Mouse (Mus musculus): ENCODE measurements around the gene Ppat.
"Not testable (repeated sequence)": the region's sequence is repeated elsewhere in the genome, so short reads cannot be mapped to it uniquely, and the experiment has no call there.

Ppat gene

GRCm38 (mm10) chr5:76951106-76952027, at the start of gene Ppat, which contains the start of gene Paics:
Gene Ppat (minus strand): TSS chr5:76951578.
Gene Paics (plus strand): TSS chr5:76951307.
- DNase-seq = peak; percentile 98 to 99

GRCm38 (mm10) chr5:76998416-76998815, 47.0 kb upstream of the Ppat start:
- DNase-seq = no peak

- DNase-seq = no peak
These were observed 41.9 kb upstream of the Ppat start for GRCm38 (mm10) chr5:76993174-76993814.

DNA sequence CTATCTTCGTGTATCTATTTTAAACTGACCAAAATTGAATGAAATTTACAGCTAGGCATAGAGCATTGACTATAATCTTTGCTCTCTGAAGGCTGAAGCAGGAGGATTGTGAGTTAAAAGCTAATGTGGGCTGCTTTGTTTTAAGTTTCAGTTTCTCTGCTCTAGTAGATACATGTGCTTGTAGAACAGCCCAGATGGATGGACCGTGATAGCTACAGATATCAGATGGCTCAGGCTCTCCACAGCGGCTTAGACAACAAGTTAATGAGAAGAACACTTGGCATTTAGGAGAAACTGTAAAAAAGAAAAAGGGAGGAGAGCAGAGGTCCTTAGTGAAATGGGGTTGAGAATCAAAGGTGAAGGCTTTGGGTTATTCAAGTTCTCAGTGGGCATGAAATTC, 39.4 kb upstream of the Ppat start:
- DNase-seq = no peak

GRCm38 (mm10) chr5:76984015-76984414, 32.6 kb upstream of the Ppat start:
- no peak for DNase-seq

DNA sequence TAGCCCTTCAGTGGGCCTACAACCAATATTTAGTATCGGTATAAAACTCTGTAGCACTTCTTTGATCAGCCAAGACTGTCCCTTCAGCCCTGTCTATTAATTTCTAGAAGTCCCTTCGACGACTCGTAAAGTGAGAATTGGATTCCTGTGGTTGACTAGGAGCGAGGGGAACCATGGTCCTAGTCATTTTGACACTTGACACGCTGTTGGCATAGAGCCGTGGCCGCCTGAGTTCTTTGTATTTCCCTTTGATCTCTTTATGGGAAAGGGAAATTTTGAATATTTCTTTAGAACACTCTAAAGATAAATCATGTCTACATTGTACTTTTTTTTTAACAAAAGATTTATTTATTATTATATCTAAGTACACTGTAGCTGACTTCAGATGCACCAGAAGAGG, 24.4 kb upstream of the Ppat start:
- DNase-seq = no peak

DNA sequence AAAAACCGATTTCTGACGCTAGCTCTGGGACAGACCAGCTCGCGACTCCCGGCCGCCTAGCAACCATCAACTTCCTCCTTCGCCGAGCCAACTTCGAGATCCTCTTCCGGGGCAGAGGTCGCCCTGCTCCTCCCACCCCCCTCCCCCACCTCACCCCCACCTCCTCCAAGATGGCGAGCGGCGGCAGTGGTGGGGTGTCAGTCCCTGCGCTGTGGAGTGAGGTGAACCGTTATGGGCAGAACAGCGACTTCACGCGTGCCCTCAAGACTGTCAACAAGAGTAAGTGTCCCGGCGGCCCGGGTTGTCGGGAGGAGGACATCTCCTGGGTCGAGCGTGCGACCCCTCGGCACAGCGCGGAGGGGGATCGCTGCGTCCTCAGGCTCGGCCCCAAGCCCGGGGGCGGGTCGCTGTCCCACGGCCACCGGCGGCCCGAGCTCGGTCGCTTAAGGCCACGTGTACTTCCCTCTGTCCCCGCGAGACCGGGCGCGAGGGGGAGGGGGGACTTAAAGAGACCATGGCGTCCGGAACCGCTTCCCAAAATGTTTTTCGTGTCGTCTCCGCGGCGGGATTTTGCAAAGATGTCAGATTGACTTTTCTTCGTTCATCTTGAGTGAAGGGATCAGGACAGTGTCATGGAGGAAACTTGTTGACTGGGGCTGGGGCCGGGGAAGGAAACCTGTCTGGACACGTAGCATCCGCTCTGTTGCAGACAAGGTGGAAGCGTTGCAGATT, 23.3 kb upstream of the Ppat start, which contains the start of gene Srp72:
Gene Srp72 (plus strand): TSS at position 130 of the 732 bp plus-strand sequence.
- DNase-seq = peak; percentile 67 to 78

GRCm38 (mm10) chr5:76974207-76974553, 22.8 kb upstream of the Ppat start:
- DNase-seq = no peak

DNA sequence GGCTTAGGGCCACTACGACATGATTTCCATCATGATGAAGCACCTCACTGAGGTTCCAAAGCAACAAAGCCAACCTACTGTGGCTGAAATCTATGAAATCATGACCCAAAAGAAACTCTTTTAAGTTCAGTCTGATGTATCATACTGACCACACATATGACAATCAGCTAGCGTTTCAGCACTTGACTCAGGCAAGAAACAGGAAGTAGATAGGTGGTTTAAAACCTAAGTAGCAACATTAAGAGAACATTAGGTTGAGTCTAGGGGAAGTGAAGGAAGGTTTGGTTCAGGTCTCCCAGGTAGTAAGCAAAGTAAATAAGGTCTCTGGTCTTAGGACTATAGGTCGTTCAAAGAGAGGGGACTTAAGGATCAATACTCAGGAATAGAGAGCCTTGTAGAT, 22.1 kb upstream of the Ppat start:
- DNase-seq = no peak

- DNase-seq = not testable (repeated sequence)
These were observed 19.7 kb upstream of the Ppat start for GRCm38 (mm10) chr5:76971115-76971514.

- no peak for DNase-seq
These were observed 17.9 kb upstream of the Ppat start for GRCm38 (mm10) chr5:76969250-76969649.

DNA sequence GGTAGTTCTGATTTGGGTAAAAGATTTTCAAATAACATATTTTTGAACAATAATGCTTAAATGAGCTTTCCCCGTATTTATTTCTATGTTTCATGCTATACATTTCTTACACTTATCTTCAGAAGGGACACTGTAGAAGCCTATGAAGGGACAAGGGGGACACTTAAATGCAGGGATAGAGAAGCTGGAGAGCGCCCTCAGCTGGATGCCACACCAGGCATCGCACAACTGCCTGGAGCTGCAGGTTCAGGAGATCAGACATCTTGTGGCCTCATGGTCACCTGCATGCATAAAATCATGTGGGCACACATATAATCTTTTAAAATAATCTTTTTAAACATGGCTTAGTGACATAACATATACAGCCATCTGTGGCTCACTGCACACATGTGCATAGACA, 13.3 kb upstream of the Ppat start:
- peak in 1 of 2 experiments; percentile 37 for DNase-seq

- no peak for DNase-seq
These were observed 11.2 kb upstream of the Ppat start for GRCm38 (mm10) chr5:76962545-76962944.

DNA sequence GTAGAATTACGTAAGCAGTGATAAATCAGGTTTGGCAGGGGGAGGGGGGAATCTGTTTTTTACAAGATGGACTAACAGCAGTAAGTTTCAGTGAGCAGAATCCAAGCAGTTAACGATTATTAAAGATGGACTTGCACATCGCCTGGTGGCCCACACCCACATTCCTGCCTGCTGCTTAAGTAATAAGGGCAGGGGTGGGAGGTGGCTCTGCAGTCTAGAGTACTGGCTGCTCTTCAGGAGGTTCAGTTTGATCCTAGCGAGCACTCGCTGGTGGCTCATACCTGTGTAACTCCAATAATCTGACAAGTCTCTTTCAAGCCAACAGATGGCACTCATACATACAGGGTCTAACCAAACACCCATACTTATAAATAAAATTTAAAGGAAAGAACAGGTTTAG, 8.2 kb upstream of the Ppat start:
- peak in 1 of 2 experiments; percentile 43 for DNase-seq

GRCm38 (mm10) chr5:76957954-76958353, 6.6 kb upstream of the Ppat start:
- DNase-seq = no peak

GRCm38 (mm10) chr5:76955474-76955873, 4.1 kb upstream of the Ppat start:
- no peak for DNase-seq

- DNase-seq = no peak
These were observed 3.0 kb upstream of the Ppat start for GRCm38 (mm10) chr5:76954271-76954900.

DNA sequence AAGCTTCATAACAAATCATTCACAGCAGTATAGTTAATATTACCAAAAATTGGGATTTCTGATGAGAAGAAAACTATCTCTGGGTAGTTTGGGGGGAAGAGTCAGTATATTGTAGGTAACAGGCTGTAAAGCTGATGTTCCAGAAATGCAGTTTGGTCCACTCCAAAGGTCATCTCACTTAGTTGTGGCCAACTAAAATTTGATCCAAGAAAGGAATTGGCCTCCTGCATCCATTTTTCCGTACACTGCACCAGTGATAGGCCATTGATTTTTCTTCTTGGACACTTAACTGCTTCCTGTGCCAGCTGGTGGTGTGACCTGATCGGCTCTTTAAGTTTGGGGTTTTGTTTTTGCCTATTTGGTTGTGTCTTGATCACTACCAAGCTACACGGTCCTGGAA, 2.4 kb upstream of the Ppat start:
- DNase-seq = no peak

GRCm38 (mm10) chr5:76952112-76953040, 998 bp upstream of the Ppat start:
- DNase-seq = no peak

DNA sequence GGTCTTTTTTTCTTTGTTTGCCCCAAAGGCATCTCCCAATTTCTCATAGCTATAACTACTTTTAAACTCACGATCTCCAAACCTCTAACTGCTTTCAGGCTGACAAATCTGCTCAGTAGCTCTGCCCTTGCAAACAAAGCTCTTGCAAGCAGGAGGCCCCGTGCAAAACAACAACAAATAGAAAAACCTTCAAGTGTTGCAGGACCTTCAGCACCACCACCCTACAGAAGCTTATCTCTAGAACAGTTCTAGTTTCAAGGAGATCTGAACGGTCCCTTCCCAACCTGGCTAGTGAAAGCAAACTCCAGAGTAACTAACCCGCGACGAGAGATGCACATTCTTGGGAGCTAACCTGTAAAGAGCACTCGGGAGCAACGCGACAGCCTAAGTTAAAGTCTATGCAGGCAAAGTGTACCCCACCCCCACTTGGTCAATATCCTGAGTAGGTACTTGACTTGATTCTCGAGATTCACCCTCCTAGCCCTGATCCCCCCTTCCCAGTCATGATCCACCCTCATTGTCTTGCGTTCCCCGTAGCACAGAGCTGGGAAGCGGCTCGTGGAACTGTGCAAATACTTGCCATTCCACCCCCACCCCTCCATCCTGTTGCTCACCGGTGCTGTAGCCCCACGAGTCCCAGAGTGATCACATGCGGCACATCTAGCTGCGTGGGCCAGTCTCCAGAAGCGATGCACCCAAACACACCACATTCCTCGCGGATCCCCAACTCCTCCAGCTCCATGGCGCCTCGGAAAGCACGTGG, 854 bp downstream of the Ppat start:
- DNase-seq = no peak

DNA sequence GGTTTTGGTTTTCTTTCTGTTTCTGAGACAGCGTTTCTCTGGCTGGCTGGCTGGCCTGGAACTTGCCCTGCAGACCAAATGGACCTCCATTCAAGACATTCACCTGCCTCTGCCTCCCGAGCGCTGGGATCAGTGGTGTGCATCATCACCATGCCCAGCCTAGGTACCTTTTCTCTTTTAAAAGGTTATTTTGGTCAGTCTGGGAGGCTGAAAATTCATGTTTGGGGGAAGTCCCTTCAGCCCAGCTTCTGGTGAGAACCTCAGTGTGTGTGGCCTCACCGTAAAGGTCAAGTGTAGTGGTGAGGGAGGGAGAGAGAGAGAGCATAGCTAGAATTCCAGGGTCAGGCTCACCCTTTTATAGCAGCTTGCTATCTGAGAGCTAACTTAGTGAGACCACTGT, 3.6 kb downstream of the Ppat start:
- no peak for DNase-seq
